Mouse (Mus musculus): ENCODE results near the gene Dct.

- TF ChIP-seq POLR2A (IDR thresholded peaks at IDR 0.05; ENCODE audit: borderline replicate concordance, insufficient read depth, low read length) (no peak), CTCF (IDR thresholded peaks at IDR 0.05; ENCODE audit: borderline replicate concordance, insufficient read depth, low read depth, low read length) (no peak)
Measured at GRCm38 (mm10) chr14:117981532-117981931, 70.5 kb downstream of the Dct start.
